Mouse (Mus musculus) embryonic facial prominence, embryonic 12.5 days (tissue): ENCODE measurements around the gene Cnp. TPM values are rescaled to one million over a fixed set of nuclear protein-coding genes. Genes with fewer than 3 reads are reported as not detected.

ENCODE experiments used
- ATAC-seq: fragments of 200-750 bp; cut with Nextera tagmentation; 2 replicates; pipeline ENCODE4 v1.8.0; 2017; ENCODE audit not compliant: insufficient number of reproducible peaks, insufficient read depth, low FRiP score, low TSS enrichment
- H3K27ac ChIP-seq: fragments of 300-500 bp; sonication (generic); 2 replicates; pipeline ENCODE4 v1.5.1; 2016; ENCODE audit warnings: mild to moderate bottlenecking
- H3K27me3 ChIP-seq: fragments of 300-500 bp; sonication (generic); 2 replicates; pipeline ENCODE4 v1.6.1; 2016; ENCODE audit warnings: mild to moderate bottlenecking, moderate library complexity
- H3K36me3 ChIP-seq: fragments of 300-500 bp; sonication (generic); 2 replicates; pipeline ENCODE4 v1.6.1; 2016; ENCODE audit warnings: mild to moderate bottlenecking
- H3K4me1 ChIP-seq: fragments of 300-500 bp; sonication (generic); 2 replicates; pipeline ENCODE4 v1.6.1; 2016
- H3K4me2 ChIP-seq: fragments of 300-500 bp; sonication (generic); replicated peaks from 2 replicates; pipeline ENCODE4 v1.6.1; 2016; ENCODE audit warnings: mild to moderate bottlenecking, moderate library complexity
- H3K4me3 ChIP-seq: fragments of 300-500 bp; sonication (generic); 2 replicates; pipeline ENCODE4 v1.5.1; 2016; ENCODE audit warnings: mild to moderate bottlenecking
- H3K9ac ChIP-seq: fragments of 300-500 bp; sonication (generic); 2 replicates; pipeline ENCODE4 v1.6.1; 2016; ENCODE audit warnings: mild to moderate bottlenecking, moderate library complexity
- H3K9me3 ChIP-seq: fragments of 300-500 bp; sonication (generic); 2 replicates; pipeline ENCODE4 v1.6.1; 2016; ENCODE audit warnings: mild to moderate bottlenecking, moderate library complexity
- WGBS: fragments of 180-500 bp; shearing (Covaris S2); methylation state at CpG from one replicate; pipeline ENCODE4 v1.1.7; 2016; 5-methylcytosine and 5-hydroxymethylcytosine counted together
- polyA plus RNA-seq: library from polyadenylated mRNA; unstranded; fragments of >200 nt; fragmentation: Nextera tagmentation; extraction: Ambion mirVana; gene quantifications from 2 replicates; pipeline ENCODE4 v1.2.1, GENCODE M21; 2016

Gene Cnp
- polyA plus RNA-seq, 1 experiment from 2014 or later, result 37.2 TPM

- 37% methylated on average over 7 of the region's 7 CpGs for WGBS
- H3K9ac ChIP-seq, result no peak overlapping the region
- no peaks in the 10 kb centered on the region for H3K27me3 ChIP-seq
- H3K36me3 ChIP-seq, result no peaks in the 10 kb centered on the region
- ATAC-seq, result no peak
- H3K4me3 ChIP-seq, result no peak overlapping the region
- H3K27ac ChIP-seq, result no peak overlapping the region
- no peaks in the 10 kb centered on the region for H3K9me3 ChIP-seq
- H3K4me1 ChIP-seq, result no peaks in the 10 kb centered on the region
- no peak overlapping the region for H3K4me2 ChIP-seq
Measured at GRCm38 (mm10) chr11:100559476-100559875, 15.2 kb upstream of the Cnp start.

GRCm38 (mm10) chr11:100561748-100562147 lies 13.0 kb upstream of the Cnp start:
- Histone ChIP-seq H3K4me3 (no peak overlapping the region), H3K27me3 (no peaks in the 10 kb centered on the region), H3K4me1 (no peaks in the 10 kb centered on the region), H3K9ac (no peak overlapping the region), H3K27ac (no peak overlapping the region), H3K4me2 (no peak overlapping the region), H3K36me3 (no peaks in the 10 kb centered on the region), H3K9me3 (no peaks in the 10 kb centered on the region)
- WGBS, result 63% methylated on average over 5 of the region's 5 CpGs
- no peak for ATAC-seq

DNA sequence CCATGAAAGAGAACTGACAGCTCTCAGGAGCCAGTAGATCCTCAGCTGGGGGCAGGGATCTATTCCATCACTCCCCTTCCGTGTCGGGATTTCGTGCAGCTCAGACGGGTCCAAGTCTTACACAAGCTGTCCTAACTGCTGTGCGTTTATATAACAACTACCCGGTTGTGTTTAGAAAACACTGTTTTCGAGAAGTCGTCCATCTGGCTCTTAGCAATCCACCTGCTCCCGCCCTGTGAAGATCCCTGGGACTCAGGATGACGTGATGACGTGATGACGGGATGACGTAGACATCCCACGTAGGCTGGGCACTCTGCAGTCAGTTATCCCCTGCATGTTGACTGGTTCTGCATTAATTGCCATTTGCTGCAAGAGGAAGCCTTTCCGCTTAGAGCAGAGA lies 10.4 kb upstream of the Cnp start:
- H3K27me3 ChIP-seq, result no peaks in the 10 kb centered on the region
- H3K27ac ChIP-seq, result no peak overlapping the region
- no peak overlapping the region for H3K9ac ChIP-seq
- no peak overlapping the region for H3K4me3 ChIP-seq
- H3K36me3 ChIP-seq, result no peaks in the 10 kb centered on the region
- H3K4me1 ChIP-seq, result no peaks in the 10 kb centered on the region
- WGBS, result 75% methylated on average over 15 of the region's 15 CpGs
- no peak overlapping the region for H3K4me2 ChIP-seq
- no peak for ATAC-seq
- no peaks in the 10 kb centered on the region for H3K9me3 ChIP-seq

- Histone ChIP-seq H3K27me3 (no peaks in the 10 kb centered on the region), H3K9ac (no peak overlapping the region), H3K4me1 (no peaks in the 10 kb centered on the region), H3K27ac (no peak overlapping the region), H3K4me3 (no peak overlapping the region), H3K4me2 (no peak overlapping the region), H3K36me3 (no peaks in the 10 kb centered on the region), H3K9me3 (no peaks in the 10 kb centered on the region)
- 85% methylated on average over 6 of the region's 6 CpGs for WGBS
- ATAC-seq, result no peak
Measured at GRCm38 (mm10) chr11:100564703-100565102, 10.0 kb upstream of the Cnp start.

- Histone ChIP-seq H3K4me1 (peaks cover 8% of the 10 kb centered on the region; the same call in 1 of the 2 replicates), H3K9ac (no peak overlapping the region), H3K4me2 (no peak overlapping the region), H3K27ac (no peak overlapping the region), H3K36me3 (no peaks in the 10 kb centered on the region), H3K9me3 (no peaks in the 10 kb centered on the region), H3K27me3 (peaks cover 12% of the 10 kb centered on the region; the same call in 1 of the 2 replicates), H3K4me3 (no peak overlapping the region)
- 75% methylated on average over 5 of the region's 5 CpGs for WGBS
- ATAC-seq, result no peak
Measured at GRCm38 (mm10) chr11:100567229-100567628, 7.5 kb upstream of the Cnp start.

DNA sequence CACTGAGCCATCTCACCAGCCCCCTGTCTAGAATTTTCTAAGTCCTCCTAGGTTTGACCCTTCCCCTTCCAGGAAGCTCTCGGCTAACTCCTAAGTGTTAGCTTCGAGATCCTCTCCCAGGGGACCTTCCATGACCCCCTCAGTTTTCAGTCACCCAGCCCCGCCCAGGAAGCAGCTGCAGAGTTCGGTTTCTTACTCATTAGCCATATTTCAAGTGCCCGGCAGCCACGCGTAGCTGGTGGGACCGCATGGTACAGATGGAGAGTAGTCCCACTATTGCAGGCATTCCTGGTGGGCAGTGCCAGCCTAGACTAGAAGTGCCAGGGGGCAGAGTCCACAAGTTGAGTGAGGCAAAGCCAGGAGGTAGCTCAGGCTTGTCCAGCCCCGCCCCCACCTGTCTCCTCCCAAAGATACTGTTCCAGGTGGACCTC lies 6.9 kb upstream of the Cnp start:
- H3K9ac ChIP-seq, result no peak overlapping the region
- H3K4me3 ChIP-seq, result no peak overlapping the region
- no peak overlapping the region for H3K27ac ChIP-seq
- no peaks in the 10 kb centered on the region for H3K9me3 ChIP-seq
- H3K4me2 ChIP-seq, result no peak overlapping the region
- no peaks in the 10 kb centered on the region for H3K36me3 ChIP-seq
- H3K27me3 ChIP-seq, result peaks cover 13% of the 10 kb centered on the region; the same call in 1 of the 2 replicates
- WGBS, result 58% methylated on average over 9 of the region's 9 CpGs
- no peak for ATAC-seq
- peaks cover 8% of the 10 kb centered on the region; the same call in 1 of the 2 replicates for H3K4me1 ChIP-seq

DNA sequence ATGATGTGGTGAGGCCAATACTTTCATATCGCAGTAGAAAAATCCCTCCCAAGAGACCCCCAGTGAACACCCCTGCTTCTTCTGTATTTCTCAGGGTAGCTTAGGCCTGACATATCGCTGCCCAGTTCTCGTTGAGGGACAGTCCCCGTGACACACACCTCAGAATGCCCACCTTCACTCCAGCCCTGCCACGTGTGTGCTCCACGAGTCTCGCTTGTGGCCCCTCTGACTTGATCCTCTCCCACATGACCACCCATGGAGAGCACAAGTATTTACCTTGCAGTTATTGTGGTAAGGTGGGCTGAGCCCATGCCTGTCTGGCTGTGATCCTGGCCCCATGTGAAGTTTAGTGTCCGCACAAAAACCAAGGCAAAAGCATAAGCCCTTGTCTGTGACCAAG lies 6.0 kb upstream of the Cnp start:
- no peak overlapping the region; the same call in 1 of the 2 replicates for H3K9ac ChIP-seq
- H3K4me3 ChIP-seq, result no peak overlapping the region
- H3K4me1 ChIP-seq, result peaks cover 8% of the 10 kb centered on the region; the same call in 1 of the 2 replicates
- WGBS, result 84% methylated on average over 8 of the region's 8 CpGs
- no peaks in the 10 kb centered on the region for H3K9me3 ChIP-seq
- ATAC-seq, result no peak
- H3K27me3 ChIP-seq, result peaks cover 13% of the 10 kb centered on the region; the same call in 1 of the 2 replicates
- no peaks in the 10 kb centered on the region for H3K36me3 ChIP-seq
- H3K27ac ChIP-seq, result no peak overlapping the region
- no peak overlapping the region for H3K4me2 ChIP-seq

DNA sequence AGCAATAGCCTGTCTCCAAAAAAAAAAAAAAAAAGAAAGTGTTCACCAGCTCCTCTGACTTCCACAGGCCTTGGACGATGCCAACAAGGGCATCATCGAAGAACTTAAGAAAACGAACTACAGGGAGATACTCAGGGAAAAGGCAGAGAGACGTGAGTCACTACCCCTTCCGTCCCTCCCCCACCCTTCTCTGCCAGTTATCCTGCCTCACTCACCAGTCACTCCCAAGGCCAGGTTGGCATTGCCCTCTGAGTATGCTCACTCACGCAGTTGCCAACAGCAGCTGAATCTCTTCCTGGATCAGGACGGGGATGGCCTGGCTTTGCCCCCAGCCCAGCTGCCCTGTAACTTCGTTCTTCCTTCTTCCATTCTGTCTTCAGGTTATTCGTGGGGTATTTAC lies 4.9 kb upstream of the Cnp start:
- Histone ChIP-seq H3K27ac (no peak overlapping the region), H3K9me3 (no peaks in the 10 kb centered on the region), H3K9ac (no peak overlapping the region), H3K4me1 (peaks cover 8% of the 10 kb centered on the region; the same call in 1 of the 2 replicates), H3K27me3 (peaks cover 13% of the 10 kb centered on the region; the same call in 1 of the 2 replicates), H3K36me3 (no peaks in the 10 kb centered on the region), H3K4me3 (no peak overlapping the region), H3K4me2 (no peak overlapping the region)
- 64% methylated on average over 9 of the region's 9 CpGs for WGBS
- ATAC-seq, result no peak

DNA sequence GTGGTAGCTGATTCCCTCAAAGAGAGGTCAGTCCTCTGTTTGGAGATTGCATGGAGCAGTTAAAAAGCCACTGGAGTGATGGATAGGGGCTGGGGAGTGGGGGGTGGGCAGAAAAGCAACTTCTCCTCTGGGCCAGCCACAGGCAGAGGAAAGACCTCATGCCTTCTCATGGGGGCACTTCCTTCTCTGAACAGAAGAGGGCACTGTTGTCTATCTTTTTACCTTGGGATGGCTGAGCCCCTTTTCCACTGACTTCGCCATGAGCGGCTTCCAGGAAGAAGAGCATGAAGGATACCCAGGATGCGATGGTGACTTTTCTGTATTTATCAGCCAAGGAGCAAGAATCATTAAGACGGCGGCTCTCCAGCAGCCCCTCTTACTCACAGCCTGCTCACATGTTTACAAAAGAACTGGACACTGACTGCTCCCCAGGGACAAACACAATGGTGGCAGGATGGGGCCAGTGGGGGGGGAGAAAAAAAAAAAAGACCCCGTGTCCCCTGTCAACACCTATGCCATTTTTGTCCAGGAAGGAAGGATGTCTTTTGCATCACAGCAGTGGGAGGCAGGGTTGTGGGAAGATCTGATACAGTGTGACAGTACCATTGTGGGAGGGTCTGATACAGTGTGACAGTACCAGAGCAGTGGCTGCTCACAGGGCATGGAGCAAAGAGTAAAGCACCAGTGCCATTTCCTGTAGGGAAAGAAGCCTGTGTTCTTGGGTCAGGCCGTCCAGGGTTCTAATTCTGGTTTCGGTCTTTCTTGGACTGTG lies 4.1 kb upstream of the Cnp start:
- no peak for ATAC-seq
- Histone ChIP-seq H3K4me2 (peak overlapping the region; percentile 39), H3K27me3 (peaks cover 13% of the 10 kb centered on the region; the same call in 1 of the 2 replicates), H3K9ac (no peak overlapping the region; the same call in 1 of the 2 replicates), H3K27ac (no peak overlapping the region), H3K36me3 (no peaks in the 10 kb centered on the region), H3K9me3 (no peaks in the 10 kb centered on the region), H3K4me3 (peak overlapping the region; percentile 14; the same call in 1 of the 2 replicates), H3K4me1 (peaks cover 13% of the 10 kb centered on the region)
- WGBS, result 12% methylated on average over 8 of the region's 8 CpGs

DNA sequence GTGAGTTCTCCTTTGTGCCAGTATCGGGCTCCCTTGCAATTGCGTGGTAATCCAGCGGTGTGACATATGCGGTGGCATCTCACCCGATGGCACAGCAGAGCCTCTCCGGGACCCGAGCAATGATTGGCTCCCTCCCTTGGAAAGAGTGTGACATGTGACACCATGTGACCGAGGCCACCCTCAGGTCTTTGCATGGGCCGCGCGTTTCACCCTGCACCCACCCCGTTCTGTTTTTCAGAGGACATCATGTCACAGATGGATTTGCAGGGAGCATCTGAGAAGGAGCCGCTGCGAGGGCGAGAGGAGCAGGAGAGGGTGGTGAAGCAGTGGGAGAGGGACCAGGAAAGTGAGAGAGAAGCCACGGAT lies 3.5 kb upstream of the Cnp start:
- Histone ChIP-seq H3K4me2 (peak overlapping the region; percentile 39), H3K9ac (no peak overlapping the region; the same call in 1 of the 2 replicates), H3K4me1 (peaks cover 18% of the 10 kb centered on the region), H3K4me3 (peak overlapping the region; percentile 14; the same call in 1 of the 2 replicates), H3K27me3 (peaks cover 13% of the 10 kb centered on the region; the same call in 1 of the 2 replicates), H3K9me3 (no peaks in the 10 kb centered on the region), H3K27ac (no peak overlapping the region), H3K36me3 (no peaks in the 10 kb centered on the region)
- 9% methylated on average over 16 of the region's 16 CpGs for WGBS
- ATAC-seq, result no peak

DNA sequence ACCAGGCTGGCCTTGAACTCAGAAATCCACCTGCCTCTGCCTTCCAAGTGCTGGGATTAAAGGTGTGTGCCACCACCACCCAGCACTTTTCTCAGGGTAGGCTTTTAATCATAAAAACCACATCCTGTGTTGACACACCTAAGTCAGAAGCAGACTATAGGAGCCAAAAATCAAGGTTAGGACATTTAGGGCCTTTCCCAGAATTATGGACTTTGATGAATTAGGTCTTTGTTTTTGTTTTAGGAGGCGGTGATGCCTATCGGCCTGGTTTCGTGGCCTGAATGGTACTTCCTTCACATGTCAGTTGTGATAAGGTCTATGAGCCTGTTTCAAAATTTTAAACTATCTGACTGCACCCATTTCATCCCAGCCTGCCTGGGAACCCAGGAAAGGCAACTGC lies 516 bp upstream of the Cnp start:
- Histone ChIP-seq H3K36me3 (0 out of 2 replicates have a peak, but pooled peaks cover 13% of the 10 kb centered on the region), H3K9me3 (no peaks in the 10 kb centered on the region), H3K27me3 (peaks cover 13% of the 10 kb centered on the region; the same call in 1 of the 2 replicates), H3K4me3 (peak overlapping the region; percentile 48; the same call in 1 of the 2 replicates), H3K4me1 (peaks cover 25% of the 10 kb centered on the region), H3K27ac (no peak overlapping the region), H3K9ac (no peak overlapping the region), H3K4me2 (peak overlapping the region; percentile 51)
- WGBS, result 93% methylated on average over 3 of the region's 3 CpGs
- no peak for ATAC-seq

- Histone ChIP-seq H3K27me3 (peaks cover 13% of the 10 kb centered on the region; the same call in 1 of the 2 replicates), H3K4me2 (peak overlapping the region; percentile 51), H3K27ac (peak overlapping the region; percentile 59), H3K4me3 (peak overlapping the region; percentile 48), H3K9me3 (no peaks in the 10 kb centered on the region), H3K4me1 (peaks cover 25% of the 10 kb centered on the region), H3K9ac (0 out of 2 replicates have a peak overlapping the region, but pooled peaks have one; percentile 25), H3K36me3 (peaks cover 26% of the 10 kb centered on the region)
- ATAC-seq, result no peak
- WGBS, result 21% methylated on average over 2 of the region's 2 CpGs
Measured at GRCm38 (mm10) chr11:100575484-100575855, 766 bp downstream of the Cnp start.
